In genomic region chr11:100938711-100939511, GRCm38 (mm10) we compare ENCODE assay signal across 8 mouse cellular contexts. TPM values are rescaled to one million over a fixed set of nuclear protein-coding genes. Genes with fewer than 3 reads are reported as not detected.
DNase-seq lines count a peak whose midpoint lies in the region; ATAC-seq and TF ChIP-seq lines count a peak whose summit lies in the region.

No protein-coding gene starts in this region.

- under 1% methylated on average over 47 of the region's 48 CpGs for WGBS in intestine, embryonic 14.5 days
- under 1% methylated on average over 47 of the region's 48 CpGs for WGBS in lung, embryonic 14.5 days
- under 1% methylated on average over 47 of the region's 48 CpGs for WGBS in stomach, postnatal 0 days

- DNase-seq in layer of hippocampus, adult 2 months (ENCODE audit: low spot score in 2 of 2): no peak
- DNase-seq in layer of hippocampus, adult 18-20 months (ENCODE audit: low spot score in 2 of 2): no peak
- peak; percentile 47 for DNase-seq in R1 (ENCODE audit: low read depth, low spot score)
- peak; percentile 72 for DNase-seq in intestine, embryonic 14.5 days (ENCODE audit: low spot score)
- DNase-seq in lung, embryonic 14.5 days: peak; percentile 53
- DNase-seq in stomach, postnatal 0 days (ENCODE audit: low spot score): peak; percentile 50
- DNase-seq in frontal cortex, postnatal 14 days (ENCODE audit: low spot score in 2 of 2): no peak

- TF ChIP-seq EP300 in stomach, postnatal 0 days (optimal IDR thresholded peaks at IDR 0.05): no peak

- H3K27me3 ChIP-seq in intestine, embryonic 14.5 days (replicated peaks; ENCODE audit: control insufficient read depth, insufficient read depth, low read length): no peaks in the 10 kb centered on the region
- no peaks in the 10 kb centered on the region for H3K27me3 ChIP-seq in lung, embryonic 14.5 days (ENCODE audit: insufficient read depth, low read length)
- H3K27me3 ChIP-seq in stomach, postnatal 0 days (ENCODE audit: control insufficient read depth, insufficient read depth, low read length): no peaks in the 10 kb centered on the region

- no peaks in the 10 kb centered on the region for H3K36me3 ChIP-seq in intestine, embryonic 14.5 days (ENCODE audit: control insufficient read depth, insufficient read depth, low read length)
- no peaks in the 10 kb centered on the region for H3K36me3 ChIP-seq in lung, embryonic 14.5 days (ENCODE audit: insufficient read depth)
- no peaks in the 10 kb centered on the region for H3K36me3 ChIP-seq in stomach, postnatal 0 days (ENCODE audit: control insufficient read depth, insufficient read depth, low read length)

- peak overlapping the region; percentile 88 for H3K9ac ChIP-seq in intestine, embryonic 14.5 days (ENCODE audit: low read length)
- peak overlapping the region; percentile 84 for H3K9ac ChIP-seq in lung, embryonic 14.5 days
- peak overlapping the region; percentile 95 for H3K9ac ChIP-seq in stomach, postnatal 0 days (ENCODE audit: low read length)

- ATAC-seq in intestine, embryonic 14.5 days (replicated peaks; ENCODE audit: low FRiP score, low TSS enrichment, low read depth): peak; percentile 0; the same call in 1 of the 2 replicates
- ATAC-seq in lung, embryonic 14.5 days (ENCODE audit: insufficient read depth): peak; percentile 57
- no peak; the same call in none of the 2 replicates for ATAC-seq in stomach, postnatal 0 days (ENCODE audit: low FRiP score, low TSS enrichment)

- TF ChIP-seq POLR2A in embryonic fibroblast, embryonic 13.5 days (IDR thresholded peaks at IDR 0.05; ENCODE audit: low read depth, low read length): peak; percentile 95

- peak overlapping the region; percentile 83 for H3K27ac ChIP-seq in layer of hippocampus, adult 2 months
- H3K27ac ChIP-seq in embryonic fibroblast, embryonic 13.5 days (ENCODE audit: insufficient read depth, low read length): peak overlapping the region; percentile 71
- H3K27ac ChIP-seq in intestine, embryonic 14.5 days (ENCODE audit: low read depth): peak overlapping the region; percentile 84
- peak overlapping the region; percentile 88 for H3K27ac ChIP-seq in lung, embryonic 14.5 days (ENCODE audit: low read depth)
- H3K27ac ChIP-seq in stomach, postnatal 0 days (replicated peaks): peak overlapping the region; percentile 99

- no peaks in the 10 kb centered on the region for H3K9me3 ChIP-seq in intestine, embryonic 14.5 days (ENCODE audit: control insufficient read depth, low read length)
- no peaks in the 10 kb centered on the region for H3K9me3 ChIP-seq in lung, embryonic 14.5 days (ENCODE audit: low read depth, low read length)
- no peaks in the 10 kb centered on the region for H3K9me3 ChIP-seq in stomach, postnatal 0 days (ENCODE audit: control insufficient read depth, low read length)

- peaks cover 13% of the 10 kb centered on the region for H3K4me1 ChIP-seq in embryonic fibroblast, embryonic 13.5 days (ENCODE audit: control insufficient read depth, insufficient read depth, low read length)
- H3K4me1 ChIP-seq in intestine, embryonic 14.5 days (replicated peaks; ENCODE audit: control insufficient read depth, insufficient read depth, low read length): peaks cover 7% of the 10 kb centered on the region; the same call in 1 of the 2 replicates
- H3K4me1 ChIP-seq in lung, embryonic 14.5 days (ENCODE audit: insufficient read depth): no peaks in the 10 kb centered on the region
- peaks cover 7% of the 10 kb centered on the region; the same call in 1 of the 2 replicates for H3K4me1 ChIP-seq in stomach, postnatal 0 days (replicated peaks; ENCODE audit: control insufficient read depth, insufficient read depth)

- peak overlapping the region; percentile 90 for H3K4me3 ChIP-seq in layer of hippocampus, adult 2 months
- peak overlapping the region; percentile 67 for H3K4me3 ChIP-seq in embryonic fibroblast, embryonic 13.5 days (ENCODE audit: insufficient read depth, low read length)
- H3K4me3 ChIP-seq in intestine, embryonic 14.5 days (ENCODE audit: low read depth, low read length): peak overlapping the region; percentile 90
- peak overlapping the region; percentile 97 for H3K4me3 ChIP-seq in lung, embryonic 14.5 days (ENCODE audit: low read depth, low read length)
- peak overlapping the region; percentile 98 for H3K4me3 ChIP-seq in stomach, postnatal 0 days (ENCODE audit: low read depth, low read length)

- no peak for TF ChIP-seq CTCF in layer of hippocampus, adult 2 months (conservative IDR thresholded peaks at IDR 0.05)
- TF ChIP-seq CTCF in embryonic fibroblast, embryonic 13.5 days (IDR thresholded peaks at IDR 0.05; ENCODE audit: borderline replicate concordance, insufficient read depth, low read length): no peak
- no peak for TF ChIP-seq CTCF in lung, embryonic 14.5 days (IDR thresholded peaks at IDR 0.05; ENCODE audit: low read depth)
- no peak for TF ChIP-seq CTCF in stomach, postnatal 0 days (IDR thresholded peaks at IDR 0.05; ENCODE audit: low read depth)

- H3K4me2 ChIP-seq in intestine, embryonic 14.5 days (ENCODE audit: low read length): peak overlapping the region; percentile 73
- peak overlapping the region; percentile 77 for H3K4me2 ChIP-seq in lung, embryonic 14.5 days
- H3K4me2 ChIP-seq in stomach, postnatal 0 days (replicated peaks; ENCODE audit: low read depth): peak overlapping the region; percentile 69

RNA-seq across cellular contexts. Expression of gene Stat3, which starts 0.4 kb away (rescaled TPM):
- 10 to 100 TPM; 39.5 to 42.3 TPM for total RNA-seq in layer of hippocampus, adult 2 months (2021)
- 10 to 100 TPM; 35.5 to 35.9 TPM for total RNA-seq in layer of hippocampus, adult 18-20 months (2021)
- 122 and 158 TPM in 2 replicates for polyA plus RNA-seq in embryonic fibroblast, embryonic 13.5 days (2011; ENCODE audit: insufficient read length, low read depth, missing spikeins)
- 36.6 and 42.9 TPM in 2 replicates for polyA plus RNA-seq in intestine, embryonic 14.5 days (2014; fragmentation: Nextera tagmentation; extraction: Ambion mirVana)
- 33.8 and 36.5 TPM in 2 replicates for polyA plus RNA-seq in lung, embryonic 14.5 days (2014; fragmentation: Nextera tagmentation; extraction: Ambion mirVana)
- 47.7 and 55.1 TPM in 2 replicates for polyA plus RNA-seq in stomach, postnatal 0 days (2015; fragmentation: Nextera tagmentation; extraction: Ambion mirVana)

RNA-seq across cellular contexts. Expression of gene Cavin1, which starts 31.8 kb away (rescaled TPM):
- total RNA-seq in layer of hippocampus, adult 2 months (2021): 10 to 100 TPM; 14.3 to 16.3 TPM
- total RNA-seq in layer of hippocampus, adult 18-20 months (2021): 10 to 100 TPM; 15.8 to 16.0 TPM
- 387 and 486 TPM in 2 replicates for polyA plus RNA-seq in embryonic fibroblast, embryonic 13.5 days (2011; ENCODE audit: insufficient read length, low read depth, missing spikeins)
- polyA plus RNA-seq in intestine, embryonic 14.5 days (2014; fragmentation: Nextera tagmentation; extraction: Ambion mirVana): 99.3 and 102 TPM in 2 replicates
- 137 and 143 TPM in 2 replicates for polyA plus RNA-seq in lung, embryonic 14.5 days (2014; fragmentation: Nextera tagmentation; extraction: Ambion mirVana)
- polyA plus RNA-seq in stomach, postnatal 0 days (2015; fragmentation: Nextera tagmentation; extraction: Ambion mirVana): 313 and 331 TPM in 2 replicates

Comparison
In these comparisons a context has a peak if more than half of its experiments do, and no peak if none do; other contexts are left out.
1. DNase-seq: peak in R1 (single experiment), intestine, embryonic 14.5 days (single experiment), lung, embryonic 14.5 days (single experiment) and stomach, postnatal 0 days (single experiment); none in layer of hippocampus, adult 2 months (0 of 2), layer of hippocampus, adult 18-20 months (0 of 2) and frontal cortex, postnatal 14 days (0 of 2).
2. Peak in every context shown above with its lines, with median percentiles within 50 percentile points of each other: H3K27ac ChIP-seq, H3K4me3 ChIP-seq, H3K4me2 ChIP-seq and H3K9ac ChIP-seq.